Mouse (Mus musculus) MEL (cell line): ENCODE measurements around the gene Tlk1.

Experiments
- CHD2 ChIP-seq: IDR thresholded peaks from 2 replicates; pipeline ENCODE4 v1.6.1; 2011; ENCODE audit warnings: low read length, improper control_type of control experiment
- CTCF ChIP-seq, 3 experiments: IDR thresholded peaks in 2 of 3; conservative IDR thresholded peaks in 1 of 3; 2 replicates each; pipeline ENCODE4 v1.5.1; 2011 to 2012; ENCODE audit warnings: low read length in 3 of 3, low read depth in 2 of 3, mild to moderate bottlenecking in 2 of 3, improper control_type of control experiment in 1 of 3, inconsistent platforms in 1 of 3, mixed read lengths in 1 of 3, moderate library complexity in 1 of 3; ENCODE audit not compliant: control insufficient read depth in 1 of 3, insufficient read depth in 1 of 3, poor library complexity in 1 of 3, severe bottlenecking in 1 of 3
- GABPA ChIP-seq: IDR thresholded peaks from 2 replicates; pipeline ENCODE4 v1.6.1; 2012; ENCODE audit warnings: low read depth, mild to moderate bottlenecking, inconsistent platforms, low read length, improper control_type of control experiment, moderate library complexity
- GATA1 ChIP-seq: IDR thresholded peaks from 2 replicates; pipeline ENCODE4 v1.6.1; 2011; ENCODE audit warnings: low read depth, low read length, improper control_type of control experiment
- JUND ChIP-seq: IDR thresholded peaks from 2 replicates; pipeline ENCODE4 v1.6.1; 2011; ENCODE audit warnings: low read depth, mild to moderate bottlenecking, improper control_type of control experiment, low read length
- MAFK ChIP-seq: IDR thresholded peaks from 2 replicates; pipeline ENCODE4 v1.6.1; 2011; ENCODE audit warnings: low read depth, mild to moderate bottlenecking, low read length, improper control_type of control experiment, borderline replicate concordance
- MAX ChIP-seq: IDR thresholded peaks from 2 replicates; pipeline ENCODE4 v1.6.1; 2011; ENCODE audit warnings: low read length, improper control_type of control experiment
- POLR2A ChIP-seq, 2 experiments: IDR thresholded peaks; 2 replicates each; pipeline ENCODE4 v1.6.1; 2011 to 2012; ENCODE audit warnings: low read length in 2 of 2, mild to moderate bottlenecking in 2 of 2, control low read depth in 1 of 2, improper control_type of control experiment in 1 of 2, low read depth in 1 of 2, moderate library complexity in 1 of 2; ENCODE audit not compliant: control insufficient read depth in 1 of 2, insufficient read depth in 1 of 2, poor library complexity in 1 of 2
- POLR2AphosphoS2 ChIP-seq: IDR thresholded peaks from 2 replicates; pipeline ENCODE4 v1.6.1; 2011; ENCODE audit warnings: low read length, improper control_type of control experiment
- TCF12 ChIP-seq: IDR thresholded peaks from 2 replicates; pipeline ENCODE4 v1.6.1; 2014; ENCODE audit warnings: low read depth, mild to moderate bottlenecking, inconsistent platforms, low read length, improper control_type of control experiment, moderate library complexity
- USF2 ChIP-seq, 2 experiments: IDR thresholded peaks; 2 replicates each; pipeline ENCODE4 v1.6.1; 2011 to 2012; ENCODE audit warnings: improper control_type of control experiment in 2 of 2, low read length in 2 of 2, borderline replicate concordance in 1 of 2, inconsistent platforms in 1 of 2, low read depth in 1 of 2, mild to moderate bottlenecking in 1 of 2; ENCODE audit not compliant: insufficient read depth in 1 of 2
- ZC3H11A ChIP-seq: IDR thresholded peaks from 2 replicates; pipeline ENCODE4 v1.6.1; 2012; ENCODE audit warnings: low read depth, mild to moderate bottlenecking, inconsistent platforms, low read length, improper control_type of control experiment
- ZNF384 ChIP-seq: IDR thresholded peaks from 2 replicates; pipeline ENCODE4 v1.6.1; 2012; ENCODE audit warnings: low read depth, mild to moderate bottlenecking, inconsistent platforms, low read length, improper control_type of control experiment

DNA sequence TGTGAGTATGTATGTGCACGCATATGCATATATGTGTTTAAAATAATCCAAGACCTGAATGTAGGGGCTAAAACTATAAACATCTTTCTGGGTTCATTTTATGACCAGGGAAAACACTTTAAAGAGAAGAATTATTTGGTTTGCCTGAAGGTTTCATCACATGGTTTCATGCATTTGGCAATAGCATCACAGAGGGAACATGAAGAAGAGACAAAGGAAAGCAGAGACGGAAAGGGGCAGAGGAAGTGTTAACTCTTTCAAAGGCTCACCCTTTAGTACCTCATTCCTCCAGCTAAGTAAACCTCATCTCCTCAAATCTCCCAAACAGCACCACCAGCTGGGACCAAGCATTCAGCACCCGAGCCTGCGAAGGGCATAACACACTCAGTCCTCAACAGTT, 41.1 kb downstream of the Tlk1 start:
- TF ChIP-seq ZC3H11A (no peak), CTCF (IDR thresholded peaks at IDR 0.05 in 2 of 3, conservative IDR thresholded peaks at IDR 0.05 in 1 of 3; ENCODE audit: control insufficient read depth in 1 of 3, insufficient read depth in 1 of 3, low read depth in 2 of 3, low read length in 3 of 3, poor library complexity in 1 of 3, severe bottlenecking in 1 of 3) (no peak), ZNF384 (no peak), MAX (no peak), POLR2AphosphoS2 (no peak), POLR2A (IDR thresholded peaks at IDR 0.05; ENCODE audit: control insufficient read depth in 1 of 2, insufficient read depth in 1 of 2, low read depth in 1 of 2, low read length in 2 of 2, poor library complexity in 1 of 2) (no peak), CHD2 (no peak), GABPA (no peak), MAFK (no peak), USF2 (IDR thresholded peaks at IDR 0.05; ENCODE audit: borderline replicate concordance in 1 of 2, insufficient read depth in 1 of 2, low read depth in 1 of 2, low read length in 2 of 2) (no peak), JUND (no peak), GATA1 (no peak), TCF12 (no peak)
